In genomic region chr1:179141071-179141650, GRCm38 (mm10) we compare ENCODE assay signal across 23 mouse cellular contexts.
A peak's percentile ranks its signal among the peaks of the same experiment; 100 is the strongest.
DNase-seq lines count a peak whose midpoint lies in the region.
"Had no signal": no experiment of that assay in that cellular context is flagged by ENCODE, and none has a peak within 500 bp of the region (broad histone marks: within the 10 kb centered on the region; RNA-seq: fewer than 3 reads in every experiment).

No protein-coding gene starts in this region.

- H3K9me3 ChIP-seq in embryonic facial prominence, embryonic 10.5 days, result no peaks in the 10 kb centered on the region
- H3K9me3 ChIP-seq: forebrain, embryonic 12.5 days; G1E; liver, embryonic 12.5 days; midbrain, embryonic 12.5 days had no signal

- no peaks in the 10 kb centered on the region for H3K36me3 ChIP-seq in embryonic facial prominence, embryonic 10.5 days (replicated peaks)
- H3K36me3 ChIP-seq: forebrain, embryonic 12.5 days; G1E; liver, embryonic 12.5 days; midbrain, embryonic 12.5 days had no signal

- H3K27me3 ChIP-seq in embryonic facial prominence, embryonic 10.5 days (replicated peaks; ENCODE audit: low read depth, poor library complexity, severe bottlenecking), result no peaks in the 10 kb centered on the region
- H3K27me3 ChIP-seq: CH12.LX; liver, embryonic 12.5 days had no signal

- WGBS in embryonic facial prominence, embryonic 10.5 days, result 72% methylated on average over 12 of the region's 12 CpGs

- H3K4me3 ChIP-seq in embryonic facial prominence, embryonic 10.5 days, result no peak overlapping the region
- H3K4me3 ChIP-seq: forebrain, embryonic 12.5 days; gastrocnemius, adult 2 months; liver, embryonic 12.5 days; midbrain, embryonic 12.5 days had no signal

- peak; percentile 36 for DNase-seq in adrenal gland, adult 2 months
- no peak for DNase-seq in adrenal gland, postnatal 25 days
- peak; percentile 9 for DNase-seq in 3T3-L1 (ENCODE audit: low read depth, low spot score)
- no peak for DNase-seq in embryonic facial prominence, embryonic 10.5 days (ENCODE audit: low spot score)
- peak; percentile 50 for DNase-seq in fibroblast of lung, adult 2 months (ENCODE audit: low read depth)
- no peak for DNase-seq in cerebellum, postnatal 14 days
- no peak for DNase-seq in cerebellum, postnatal 36 days
- no peak for DNase-seq in embryo, embryonic 10.5 days (ENCODE audit: low spot score)
- DNase-seq: cerebellum, adult 9-10 months; gastrocnemius, adult 2 months; heart, postnatal 4 days; kidney, adult 2 months; kidney, postnatal 14 days; lung, adult 18-20 months; lung, postnatal 10 days; right cerebral cortex, postnatal 14 days; thymus, postnatal 14 days had no signal

- peak overlapping the region; percentile 59; the same call in 1 of the 2 replicates for H3K27ac ChIP-seq in embryonic facial prominence, embryonic 10.5 days (replicated peaks)
- H3K27ac ChIP-seq: forebrain, embryonic 12.5 days; gastrocnemius, adult 2 months; hindbrain, embryonic 14.5 days; liver, embryonic 12.5 days; midbrain, embryonic 12.5 days had no signal

- H3K4me1 ChIP-seq in embryonic facial prominence, embryonic 10.5 days, result peaks cover 55% of the 10 kb centered on the region

Comparison
In these comparisons a context has a peak if more than half of its experiments do, and no peak if none do; other contexts are left out.
1. DNase-seq: peak in adrenal gland, adult 2 months (single experiment), 3T3-L1 (single experiment) and fibroblast of lung, adult 2 months (single experiment); none in adrenal gland, postnatal 25 days (single experiment), embryonic facial prominence, embryonic 10.5 days (single experiment), cerebellum, postnatal 14 days (0 of 2), cerebellum, postnatal 36 days (0 of 2) and embryo, embryonic 10.5 days (single experiment).